Mouse (Mus musculus) forebrain, postnatal 0 days (tissue): Measurements from ENCODE around the gene Pik3c2b. TPM values are rescaled to one million over a fixed set of nuclear protein-coding genes. Genes with fewer than 3 reads are reported as not detected.

ENCODE experiments used
- ATAC-seq: fragments of 200-750 bp; cut with Nextera tagmentation; 2 replicates; pipeline ENCODE4 v1.8.0; 2017; ENCODE audit warnings: mild to moderate bottlenecking, moderate library complexity
- DNase-seq: peaks from one replicate; pipeline ENCODE4 v3.0.0-alpha.2; 2015
- H3K27ac ChIP-seq: fragments of 300-500 bp; sonication (generic); 2 replicates; pipeline ENCODE4 v1.5.1; 2014; ENCODE audit warnings: low read depth, mild to moderate bottlenecking, antibody characterized with exemption, low read length, moderate library complexity, mixed read lengths
- H3K27me3 ChIP-seq: fragments of 300-500 bp; sonication (generic); 2 replicates; pipeline ENCODE4 v1.6.1; 2014; ENCODE audit warnings: mild to moderate bottlenecking, low read length, mixed read lengths; ENCODE audit not compliant: insufficient read depth
- H3K36me3 ChIP-seq: fragments of 300-500 bp; sonication (generic); 2 replicates; pipeline ENCODE4 v1.6.1; 2014; ENCODE audit warnings: mild to moderate bottlenecking, moderate library complexity; ENCODE audit not compliant: insufficient read depth
- H3K4me1 ChIP-seq: fragments of 300-500 bp; sonication (generic); 2 replicates; pipeline ENCODE4 v1.6.1; 2014; ENCODE audit warnings: antibody characterized with exemption; ENCODE audit not compliant: insufficient read depth
- H3K4me2 ChIP-seq: fragments of 300-500 bp; sonication (generic); 2 replicates; pipeline ENCODE4 v1.6.1; 2014; ENCODE audit warnings: low read depth, mild to moderate bottlenecking, moderate library complexity
- H3K4me3 ChIP-seq: fragments of 300-500 bp; sonication (generic); 2 replicates; pipeline ENCODE4 v1.5.1; 2014; ENCODE audit warnings: low read depth, low read length, mixed read lengths
- H3K9ac ChIP-seq: fragments of 300-500 bp; sonication (generic); 2 replicates; pipeline ENCODE4 v1.6.1; 2014; ENCODE audit warnings: mild to moderate bottlenecking
- H3K9me3 ChIP-seq: fragments of 300-500 bp; sonication (generic); 2 replicates; pipeline ENCODE4 v1.6.1; 2016; ENCODE audit warnings: low read length
- CTCF ChIP-seq: sonication (generic); IDR thresholded peaks from 2 replicates; pipeline ENCODE4 v1.5.1; 2016; ENCODE audit warnings: antibody characterized with exemption, control low read depth, low read depth
- WGBS: fragments of 180-500 bp; shearing (Covaris S2); extraction: QIAGEN DNeasy Blood & Tissue Kit; methylation state at CpG from one replicate; pipeline ENCODE4 v1.1.7; 2014; 5-methylcytosine and 5-hydroxymethylcytosine counted together
- polyA plus RNA-seq: library from polyadenylated mRNA; unstranded; fragments of >200 nt; fragmentation: Nextera tagmentation; extraction: Ambion mirVana; gene quantifications from 2 replicates; pipeline ENCODE4 v1.2.1, GENCODE M21; 2015
- total RNA-seq: library from RNA; depleted of rRNA; stranded (reverse); fragments of >200 nt; gene quantifications from 2 replicates; pipeline ENCODE4 v1.2.3, GENCODE M21; 2014

Gene Pik3c2b
- total and polyA plus RNA-seq, 2 experiments from 2014 or later: 7.2 to 17.1 TPM

- ATAC-seq (no peak), DNase-seq (no peak)
- Histone ChIP-seq H3K4me1 (no peaks in the 10 kb centered on the region), H3K27me3 (no peaks in the 10 kb centered on the region), H3K36me3 (peaks cover 66% of the 10 kb centered on the region), H3K4me2 (no peak overlapping the region), H3K9me3 (no peaks in the 10 kb centered on the region), H3K27ac (no peak overlapping the region), H3K9ac (no peak overlapping the region), H3K4me3 (no peak overlapping the region)
- no peak for TF ChIP-seq CTCF
- 85% methylated on average over 8 of the region's 8 CpGs for WGBS
Measured at GRCm38 (mm10) chr1:133085417-133085742, 39.9 kb downstream of the Pik3c2b start.

GRCm38 (mm10) chr1:133086804-133087203 lies 41.3 kb downstream of the Pik3c2b start:
- no peak for DNase-seq
- no peaks in the 10 kb centered on the region for H3K4me1 ChIP-seq
- no peak overlapping the region for H3K4me2 ChIP-seq
- H3K9me3 ChIP-seq: no peaks in the 10 kb centered on the region
- H3K36me3 ChIP-seq: peaks cover 67% of the 10 kb centered on the region
- no peaks in the 10 kb centered on the region for H3K27me3 ChIP-seq
- H3K27ac ChIP-seq: no peak overlapping the region
- ATAC-seq: no peak
- WGBS: 93% methylated on average over 10 of the region's 10 CpGs
- H3K9ac ChIP-seq: no peak overlapping the region
- H3K4me3 ChIP-seq: no peak overlapping the region
- no peak for TF ChIP-seq CTCF

DNA sequence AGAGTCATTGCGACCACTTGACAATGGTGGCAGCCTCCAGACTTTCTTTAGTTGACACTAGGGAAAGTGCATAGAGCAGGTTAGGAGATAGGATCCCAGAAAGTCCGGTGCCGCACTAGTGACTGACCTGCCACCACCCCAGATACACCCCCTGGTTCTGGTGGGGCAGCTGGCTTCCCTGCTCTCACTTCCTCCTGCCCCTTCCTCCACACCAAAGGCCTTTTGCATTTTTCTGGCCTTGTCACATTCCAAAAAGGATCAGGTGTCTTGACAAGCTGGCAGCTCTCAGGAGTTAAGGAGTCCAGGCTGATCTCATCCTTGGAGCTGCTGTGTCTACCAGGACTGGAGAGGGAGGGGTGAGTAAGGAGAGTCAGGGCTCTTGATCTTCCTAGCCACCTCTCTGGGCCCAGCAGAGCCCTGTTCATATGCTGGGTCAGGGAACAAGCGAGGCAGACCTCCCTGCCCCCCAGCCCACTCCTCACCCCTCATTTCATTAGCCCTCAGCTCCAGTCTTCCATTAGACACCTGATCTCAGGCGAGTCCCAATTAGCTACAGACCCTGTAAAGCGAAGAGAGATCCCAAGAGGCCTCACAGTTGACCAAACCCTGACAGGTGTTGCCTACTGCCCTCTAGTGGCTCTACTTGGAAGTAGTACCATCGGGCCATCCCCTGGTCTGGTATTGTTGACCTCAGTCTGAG lies 41.9 kb downstream of the Pik3c2b start:
- Histone ChIP-seq H3K27me3 (no peaks in the 10 kb centered on the region), H3K27ac (no peak overlapping the region), H3K9me3 (no peaks in the 10 kb centered on the region), H3K4me1 (no peaks in the 10 kb centered on the region), H3K36me3 (peaks cover 67% of the 10 kb centered on the region), H3K9ac (no peak overlapping the region), H3K4me2 (no peak overlapping the region), H3K4me3 (no peak overlapping the region)
- peak; percentile 69 for DNase-seq
- ATAC-seq: peak; percentile 64
- TF ChIP-seq CTCF: peak; percentile 86
- 42% methylated on average over 7 of the region's 7 CpGs for WGBS

- Histone ChIP-seq H3K27me3 (no peaks in the 10 kb centered on the region), H3K4me3 (no peak overlapping the region), H3K4me2 (no peak overlapping the region), H3K36me3 (peaks cover 66% of the 10 kb centered on the region), H3K4me1 (no peaks in the 10 kb centered on the region), H3K9ac (no peak overlapping the region), H3K9me3 (no peaks in the 10 kb centered on the region), H3K27ac (no peak overlapping the region)
- TF ChIP-seq CTCF: no peak
- DNase-seq (no peak), ATAC-seq (no peak)
- 90% methylated on average over 10 of the region's 10 CpGs for WGBS
Measured at GRCm38 (mm10) chr1:133088196-133088595, 42.7 kb downstream of the Pik3c2b start.

DNA sequence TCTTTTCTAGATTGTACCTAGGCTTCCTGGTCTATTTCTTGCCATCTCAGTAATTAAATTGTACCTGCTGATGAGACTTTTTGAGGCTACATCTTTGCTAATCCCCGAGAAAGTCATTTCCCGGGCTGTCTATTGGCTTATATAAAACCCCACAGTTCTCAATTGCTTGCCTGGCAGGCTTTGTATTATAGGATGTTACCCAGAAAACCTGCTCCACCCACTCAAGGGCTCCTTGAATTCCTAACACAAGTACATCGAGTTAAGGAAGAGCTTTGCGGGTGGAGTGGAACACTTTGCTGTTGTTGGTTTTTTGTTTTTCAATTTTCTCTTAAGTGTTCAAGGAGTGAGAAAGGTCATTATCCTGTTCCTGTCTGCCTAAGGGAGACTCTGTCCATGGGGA lies 43.9 kb downstream of the Pik3c2b start:
- no peaks in the 10 kb centered on the region for H3K27me3 ChIP-seq
- TF ChIP-seq CTCF: no peak
- no peaks in the 10 kb centered on the region for H3K9me3 ChIP-seq
- no peak for ATAC-seq
- no peak overlapping the region for H3K27ac ChIP-seq
- WGBS: 80% methylated on average over 4 of the region's 4 CpGs
- H3K4me2 ChIP-seq: no peak overlapping the region
- no peak overlapping the region for H3K4me3 ChIP-seq
- H3K4me1 ChIP-seq: no peaks in the 10 kb centered on the region
- no peak overlapping the region for H3K9ac ChIP-seq
- DNase-seq: no peak
- peaks cover 72% of the 10 kb centered on the region for H3K36me3 ChIP-seq

- 91% methylated on average over 6 of the region's 6 CpGs for WGBS
- TF ChIP-seq CTCF: no peak
- no peak overlapping the region for H3K4me3 ChIP-seq
- H3K27ac ChIP-seq: no peak overlapping the region
- no peaks in the 10 kb centered on the region for H3K4me1 ChIP-seq
- DNase-seq: no peak
- ATAC-seq: no peak
- no peak overlapping the region for H3K4me2 ChIP-seq
- H3K36me3 ChIP-seq: peaks cover 72% of the 10 kb centered on the region
- no peak overlapping the region for H3K9ac ChIP-seq
- H3K27me3 ChIP-seq: no peaks in the 10 kb centered on the region
- no peaks in the 10 kb centered on the region for H3K9me3 ChIP-seq
Measured at GRCm38 (mm10) chr1:133090641-133091040, 45.2 kb downstream of the Pik3c2b start.

DNA sequence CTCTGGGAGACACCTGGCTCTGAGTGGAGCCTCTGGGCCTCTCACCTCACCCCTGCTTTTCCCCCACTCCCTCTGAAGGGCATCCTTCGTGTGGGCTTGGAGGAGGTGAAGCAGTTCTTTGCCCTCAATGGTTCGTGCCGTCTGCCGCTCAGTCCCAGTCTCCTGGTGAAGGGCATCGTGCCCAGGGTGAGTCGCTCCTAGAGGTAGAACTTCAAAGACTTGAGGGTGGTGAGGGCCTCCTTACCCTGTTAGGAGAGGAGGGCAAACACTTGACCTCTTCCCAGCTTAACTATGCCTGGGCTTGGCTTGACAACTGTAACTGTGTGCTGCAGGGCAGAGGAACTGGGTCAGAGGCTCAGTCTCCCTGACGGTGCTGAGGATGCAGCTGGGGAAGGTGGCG lies 46.0 kb downstream of the Pik3c2b start:
- Histone ChIP-seq H3K36me3 (peaks cover 73% of the 10 kb centered on the region), H3K27me3 (no peaks in the 10 kb centered on the region), H3K9ac (no peak overlapping the region), H3K27ac (no peak overlapping the region), H3K4me2 (no peak overlapping the region), H3K4me1 (no peaks in the 10 kb centered on the region), H3K9me3 (no peaks in the 10 kb centered on the region), H3K4me3 (no peak overlapping the region)
- WGBS: 89% methylated on average over 8 of the region's 8 CpGs
- DNase-seq (no peak), ATAC-seq (no peak)
- TF ChIP-seq CTCF: no peak

DNA sequence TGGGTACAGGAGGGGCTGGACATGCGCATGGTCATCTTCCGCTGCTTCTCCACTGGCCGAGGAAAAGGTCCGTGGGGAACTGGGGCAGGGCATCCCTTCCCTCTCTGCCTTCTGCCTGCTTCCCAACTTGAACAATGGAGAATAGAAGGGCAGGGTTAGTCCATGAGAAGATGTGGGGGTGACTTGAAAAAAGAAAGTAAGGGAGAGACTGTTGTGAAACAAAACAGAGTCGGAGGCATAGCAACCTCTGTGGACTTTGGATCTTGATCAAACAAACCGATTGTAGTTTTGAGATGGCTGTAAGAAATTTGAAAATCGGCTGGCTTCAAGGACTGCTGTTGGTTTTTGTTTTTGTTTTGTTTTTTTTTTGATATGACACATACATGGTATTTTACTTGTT lies 48.3 kb downstream of the Pik3c2b start:
- 88% methylated on average over 7 of the region's 7 CpGs for WGBS

More for the DNA sequence above, 48.3 kb downstream of the Pik3c2b start:
- Histone ChIP-seq H3K4me2 (no peak overlapping the region), H3K27me3 (no peaks in the 10 kb centered on the region), H3K27ac (no peak overlapping the region), H3K9ac (no peak overlapping the region), H3K9me3 (no peaks in the 10 kb centered on the region), H3K36me3 (peaks cover 84% of the 10 kb centered on the region), H3K4me3 (no peak overlapping the region), H3K4me1 (no peaks in the 10 kb centered on the region)
- no peak for ATAC-seq
- no peak for DNase-seq
- no peak for TF ChIP-seq CTCF
